Mouse (Mus musculus): Measurements from ENCODE around the gene Bcor. TPM values are rescaled to one million over a fixed set of nuclear protein-coding genes. Genes with fewer than 3 reads are reported as not detected.

Gene Bcor
- total and polyA plus RNA-seq, 3 experiments, result 44.6 to 88.7 (median 61.6) TPM

DNA sequence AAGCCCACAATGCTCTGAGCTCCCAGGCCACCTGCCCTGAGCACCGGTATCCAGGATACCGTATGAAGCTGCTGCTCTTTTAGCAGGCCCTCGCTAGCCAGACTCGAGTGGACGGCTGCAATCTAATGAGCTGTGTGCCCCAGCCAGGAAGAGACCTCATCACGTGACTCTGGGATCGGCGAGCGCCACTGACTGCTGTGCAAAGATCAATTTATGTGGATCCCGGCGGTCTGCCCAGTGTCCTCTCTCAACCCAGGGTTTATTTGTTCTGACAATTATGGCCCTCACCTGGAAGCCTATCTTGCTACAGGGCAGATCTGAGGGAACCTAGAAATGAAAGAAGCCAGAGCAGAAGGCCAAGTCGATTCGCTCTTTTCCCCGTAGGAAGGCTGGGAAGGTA, 116.8 kb downstream of the Bcor start:
- H3K4me1 ChIP-seq (ENCODE audit: control insufficient read depth in 1 of 2, insufficient read depth in 2 of 2, low read length in 2 of 2), result no peaks in the 10 kb centered on the region
- H3K27ac ChIP-seq (ENCODE audit: control insufficient read depth, low read depth, low read length), result no peak overlapping the region
- peaks cover 0 to 21% of the 10 kb centered on the region in 2 experiments; a peak in 3 of 4 replicates for H3K36me3 ChIP-seq (ENCODE audit: control insufficient read depth in 1 of 2, insufficient read depth in 2 of 2, low read length in 2 of 2)
- H3K9me3 ChIP-seq (replicated peaks; ENCODE audit: insufficient read depth, low read length), result no peaks in the 10 kb centered on the region
- H3K9ac ChIP-seq (ENCODE audit: control insufficient read depth, low read depth, low read length, poor library complexity, severe bottlenecking), result no peak overlapping the region
- H3K4me3 ChIP-seq (ENCODE audit: control insufficient read depth in 1 of 2, insufficient read depth in 1 of 2, low read depth in 2 of 2, low read length in 2 of 2), result no peak overlapping the region
- H3K27me3 ChIP-seq (ENCODE audit: control insufficient read depth in 1 of 2, insufficient read depth in 2 of 2, low read length in 2 of 2), result no peaks in the 10 kb centered on the region
- no peak for DNase-seq (ENCODE audit: low read depth, low spot score)
- no peak for TF ChIP-seq HCFC1 (IDR thresholded peaks at IDR 0.05; ENCODE audit: low read depth, low read length)
- 0 out of 4 replicates have a peak, but pooled peaks of 1 of the 2 experiments have one; percentile 13 for TF ChIP-seq POLR2A (IDR thresholded peaks at IDR 0.05; ENCODE audit: control insufficient read depth in 1 of 2, insufficient read depth in 1 of 2, low read depth in 1 of 2, low read length in 2 of 2, poor library complexity in 1 of 2)
- TF ChIP-seq MAZ (IDR thresholded peaks at IDR 0.05; ENCODE audit: low read depth, low read length), result no peak
- TF ChIP-seq ZC3H11A (IDR thresholded peaks at IDR 0.05; ENCODE audit: low read depth, low read length), result no peak
- TF ChIP-seq MYC (IDR thresholded peaks at IDR 0.05; ENCODE audit: low read depth, low read length), result no peak
- TF ChIP-seq NELFE (IDR thresholded peaks at IDR 0.05; ENCODE audit: low read depth, low read length), result no peak
- TF ChIP-seq NRF1 (IDR thresholded peaks at IDR 0.05; ENCODE audit: insufficient read depth, low read depth, low read length, poor library complexity, severe bottlenecking), result no peak
- H3K79me2 ChIP-seq (ENCODE audit: control insufficient read depth, insufficient read depth, low read length, poor library complexity), result no peaks in the 10 kb centered on the region

DNA sequence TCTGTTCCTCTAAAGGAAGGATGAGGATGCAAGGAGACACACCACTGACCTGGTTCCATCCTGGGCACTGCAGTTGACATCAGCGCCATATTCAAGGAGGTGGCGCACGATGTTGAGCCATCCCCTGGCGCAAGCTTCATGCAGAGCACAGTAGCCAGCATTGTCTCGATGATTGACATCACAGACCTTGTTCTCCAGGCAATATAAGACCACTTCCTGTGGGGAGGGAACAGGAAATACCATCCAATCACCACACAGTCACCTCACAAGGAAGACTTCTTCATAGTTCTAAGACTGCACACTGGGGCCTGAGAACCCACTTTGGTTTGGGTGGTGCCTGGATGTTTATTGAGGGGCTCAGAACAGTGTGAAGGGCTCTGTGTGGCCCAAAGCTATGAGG, 118.7 kb downstream of the Bcor start:
- peaks cover 0 to 22% of the 10 kb centered on the region in 2 experiments; a peak in 3 of 4 replicates for H3K36me3 ChIP-seq (ENCODE audit: control insufficient read depth in 1 of 2, insufficient read depth in 2 of 2, low read length in 2 of 2)
- TF ChIP-seq SMC3 (IDR thresholded peaks at IDR 0.05; ENCODE audit: low read depth, low read length) (no peak), MXI1 (IDR thresholded peaks at IDR 0.05; ENCODE audit: low read depth, low read length) (no peak), TAL1 (IDR thresholded peaks at IDR 0.05; ENCODE audit: low read length) (no peak), ZNF384 (IDR thresholded peaks at IDR 0.05; ENCODE audit: low read depth, low read length) (no peak), CTCF (IDR thresholded peaks at IDR 0.05 in 2 of 3, conservative IDR thresholded peaks at IDR 0.05 in 1 of 3; ENCODE audit: control insufficient read depth in 1 of 3, insufficient read depth in 1 of 3, low read depth in 2 of 3, low read length in 3 of 3, poor library complexity in 1 of 3, severe bottlenecking in 1 of 3) (no peak), USF1 (IDR thresholded peaks at IDR 0.05; ENCODE audit: low read depth, low read length) (no peak), POLR2AphosphoS5 (IDR thresholded peaks at IDR 0.05; ENCODE audit: borderline replicate concordance, low read depth, low read length) (no peak), UBTF (IDR thresholded peaks at IDR 0.05; ENCODE audit: borderline replicate concordance, insufficient read depth, low read depth, low read length) (no peak), POLR2A (IDR thresholded peaks at IDR 0.05; ENCODE audit: control insufficient read depth in 1 of 2, insufficient read depth in 1 of 2, low read depth in 1 of 2, low read length in 2 of 2, poor library complexity in 1 of 2) (no peak), MYC (IDR thresholded peaks at IDR 0.05; ENCODE audit: low read depth, low read length) (no peak)
- no peaks in the 10 kb centered on the region for H3K4me1 ChIP-seq (ENCODE audit: control insufficient read depth in 1 of 2, insufficient read depth in 2 of 2, low read length in 2 of 2)
- H3K9ac ChIP-seq (ENCODE audit: control insufficient read depth, low read depth, low read length, poor library complexity, severe bottlenecking), result no peak overlapping the region
- no peak overlapping the region for H3K27ac ChIP-seq (ENCODE audit: control insufficient read depth, low read depth, low read length)
- no peak for DNase-seq (ENCODE audit: low read depth, low spot score)
- H3K4me3 ChIP-seq (ENCODE audit: control insufficient read depth in 1 of 2, insufficient read depth in 1 of 2, low read depth in 2 of 2, low read length in 2 of 2), result no peak overlapping the region
- H3K79me2 ChIP-seq (ENCODE audit: control insufficient read depth, insufficient read depth, low read length, poor library complexity), result no peaks in the 10 kb centered on the region
- H3K9me3 ChIP-seq (replicated peaks; ENCODE audit: insufficient read depth, low read length), result no peaks in the 10 kb centered on the region
- H3K27me3 ChIP-seq (ENCODE audit: control insufficient read depth in 1 of 2, insufficient read depth in 2 of 2, low read length in 2 of 2), result no peaks in the 10 kb centered on the region
